ENCODE assay signal across 13 mouse cellular contexts in genomic region chr7:80499190-80499962, GRCm38 (mm10). TPM values are rescaled to one million over a fixed set of nuclear protein-coding genes. Genes with fewer than 3 reads are reported as not detected.
DNase-seq lines count a peak whose midpoint lies in the region; ATAC-seq and TF ChIP-seq lines count a peak whose summit lies in the region.
"Had no signal": no experiment of that assay in that cellular context is flagged by ENCODE, and none has a peak within 500 bp of the region (broad histone marks: within the 10 kb centered on the region; RNA-seq: fewer than 3 reads in every experiment).

No protein-coding gene starts in this region.

- H3K27ac ChIP-seq in lung, embryonic 16.5 days (ENCODE audit: low read length), result peak overlapping the region; percentile 24; the same call in 1 of the 2 replicates
- H3K27ac ChIP-seq in liver, embryonic 16.5 days (ENCODE audit: low read length), result no peak overlapping the region
- H3K27ac ChIP-seq: forebrain, embryonic 10.5 days; hindbrain, embryonic 14.5 days had no signal

- ATAC-seq in lung, embryonic 16.5 days (ENCODE audit: low read depth), result peak; percentile 38; the same call in 1 of the 2 replicates
- ATAC-seq in liver, embryonic 16.5 days (ENCODE audit: low read depth), result peak; percentile 81

- peaks cover 11% of the 10 kb centered on the region for H3K36me3 ChIP-seq in lung, embryonic 16.5 days (ENCODE audit: control insufficient read depth, insufficient read depth, low read length)
- H3K36me3 ChIP-seq in liver, embryonic 16.5 days (ENCODE audit: control insufficient read depth, insufficient read depth), result peaks cover 47% of the 10 kb centered on the region

- no peak for TF ChIP-seq CTCF in lung, adult 2 months (IDR thresholded peaks at IDR 0.05; ENCODE audit: insufficient read depth, low read length)

- intact Hi-C loops in gastrocnemius, postnatal 14 days (cut with DNase I; ENCODE audit: low total_unique reads), result no loop called here

- H3K4me3 ChIP-seq in lung, embryonic 16.5 days (ENCODE audit: low read length), result no peak overlapping the region
- no peak overlapping the region for H3K4me3 ChIP-seq in lung, adult 2 months (replicated peaks; ENCODE audit: extremely low read depth, low read depth, low read length)
- no peak overlapping the region for H3K4me3 ChIP-seq in liver, embryonic 16.5 days (ENCODE audit: low read depth, low read length)
- H3K4me3 ChIP-seq: forebrain, embryonic 10.5 days had no signal

- no peaks in the 10 kb centered on the region for H3K27me3 ChIP-seq in lung, embryonic 16.5 days (ENCODE audit: control insufficient read depth, insufficient read depth, low read depth, low read length)
- H3K27me3 ChIP-seq in liver, embryonic 16.5 days (ENCODE audit: control insufficient read depth, insufficient read depth, low read depth, low read length), result no peaks in the 10 kb centered on the region

- DNase-seq in lung, adult 2 months, result no peak
- DNase-seq in adrenal gland, postnatal 25 days, result peak; percentile 7
- peak; percentile 76 for DNase-seq in testis, postnatal 14 days (ENCODE audit: low spot score)
- DNase-seq in Muller cell, postnatal 12 days (ENCODE audit: inconsistent ontology term), result no peak
- DNase-seq in gastrocnemius, postnatal 14 days, result no peak
- DNase-seq: gastrocnemius, postnatal 36 days; kidney, postnatal 10 days; midbrain, embryonic 14.5 days had no signal

- TF ChIP-seq POLR2A in lung, adult 2 months (IDR thresholded peaks at IDR 0.05; ENCODE audit: borderline replicate concordance, extremely low read depth, low read depth, low read length), result no peak

- 61% methylated on average over 9 of the region's 9 CpGs for WGBS in lung, embryonic 16.5 days
- WGBS in lung, adult 2 months, result 70% methylated on average over 9 of the region's 9 CpGs
- WGBS in liver, embryonic 16.5 days (ENCODE audit: insufficient replicate concordance), result 51% methylated on average over 9 of the region's 9 CpGs

- H3K4me2 ChIP-seq in lung, embryonic 16.5 days (ENCODE audit: low read depth, low read length), result no peak overlapping the region
- H3K4me2 ChIP-seq in liver, embryonic 16.5 days (ENCODE audit: low read depth, low read length), result peak overlapping the region; percentile 1; the same call in 1 of the 2 replicates
- H3K4me2 ChIP-seq: hindbrain, embryonic 14.5 days had no signal

- peaks cover 3% of the 10 kb centered on the region; the same call in 1 of the 2 replicates for H3K4me1 ChIP-seq in lung, embryonic 16.5 days (replicated peaks; ENCODE audit: control insufficient read depth, insufficient read depth, low read length)
- no peaks in the 10 kb centered on the region for H3K4me1 ChIP-seq in lung, adult 2 months (ENCODE audit: control insufficient read depth, insufficient read depth, low read length)
- peaks cover 17% of the 10 kb centered on the region for H3K4me1 ChIP-seq in liver, embryonic 16.5 days (ENCODE audit: control insufficient read depth, low read depth, low read length)
- H3K4me1 ChIP-seq: forebrain, embryonic 10.5 days had no signal

- H3K9ac ChIP-seq in lung, embryonic 16.5 days (ENCODE audit: low read length), result no peak overlapping the region
- no peak overlapping the region for H3K9ac ChIP-seq in liver, embryonic 16.5 days (ENCODE audit: low read depth, low read length)
- H3K9ac ChIP-seq: hindbrain, embryonic 14.5 days had no signal

- H3K9me3 ChIP-seq in lung, embryonic 16.5 days (ENCODE audit: control insufficient read depth, low read length), result no peaks in the 10 kb centered on the region
- H3K9me3 ChIP-seq in liver, embryonic 16.5 days (replicated peaks; ENCODE audit: control insufficient read depth, low read length), result no peaks in the 10 kb centered on the region
- H3K9me3 ChIP-seq: forebrain, embryonic 10.5 days; G1E had no signal

RNA-seq across cellular contexts. Expression of gene Blm, which starts 35.5 kb away (rescaled TPM):
- 23.1 and 25.2 TPM in 2 replicates for polyA plus RNA-seq in lung, embryonic 16.5 days (2015; fragmentation: Nextera tagmentation; extraction: Ambion mirVana)
- polyA plus RNA-seq in lung, adult 2 months (2012; rRNA removed), result 0.42 and 0.75 TPM in 2 replicates
- total RNA-seq in adrenal gland, postnatal 25 days (2021), result 6.6 and 10.5 TPM in 2 replicates
- 24.2 and 25.9 TPM in 2 replicates for polyA plus RNA-seq in liver, embryonic 16.5 days (2015; fragmentation: Nextera tagmentation; extraction: Ambion mirVana)
- 1 to 10 TPM; 1.9 to 3.7 TPM for total RNA-seq in gastrocnemius, postnatal 14 days (2021)

Comparison
In these comparisons a context has a peak if more than half of its experiments do, and no peak if none do; other contexts are left out.
1. RNA of gene Blm, which starts 35.5 kb away (polyA plus RNA-seq): 24.2 to 25.9 TPM in liver, embryonic 16.5 days and 23.1 to 25.2 TPM in lung, embryonic 16.5 days; 0.42 to 0.75 TPM in lung, adult 2 months; every median in the first group is over 10 times any median in the second.
2. DNase-seq: peak in adrenal gland, postnatal 25 days (single experiment) and testis, postnatal 14 days (single experiment); none in lung, adult 2 months (single experiment), Muller cell, postnatal 12 days (single experiment) and gastrocnemius, postnatal 14 days (single experiment).